Mouse (Mus musculus): Measurements from ENCODE around the gene Ly86. TPM values are rescaled to one million over a fixed set of nuclear protein-coding genes. Genes with fewer than 3 reads are reported as not detected.

Gene Ly86
- not detected for polyA plus RNA-seq (2021)

DNA sequence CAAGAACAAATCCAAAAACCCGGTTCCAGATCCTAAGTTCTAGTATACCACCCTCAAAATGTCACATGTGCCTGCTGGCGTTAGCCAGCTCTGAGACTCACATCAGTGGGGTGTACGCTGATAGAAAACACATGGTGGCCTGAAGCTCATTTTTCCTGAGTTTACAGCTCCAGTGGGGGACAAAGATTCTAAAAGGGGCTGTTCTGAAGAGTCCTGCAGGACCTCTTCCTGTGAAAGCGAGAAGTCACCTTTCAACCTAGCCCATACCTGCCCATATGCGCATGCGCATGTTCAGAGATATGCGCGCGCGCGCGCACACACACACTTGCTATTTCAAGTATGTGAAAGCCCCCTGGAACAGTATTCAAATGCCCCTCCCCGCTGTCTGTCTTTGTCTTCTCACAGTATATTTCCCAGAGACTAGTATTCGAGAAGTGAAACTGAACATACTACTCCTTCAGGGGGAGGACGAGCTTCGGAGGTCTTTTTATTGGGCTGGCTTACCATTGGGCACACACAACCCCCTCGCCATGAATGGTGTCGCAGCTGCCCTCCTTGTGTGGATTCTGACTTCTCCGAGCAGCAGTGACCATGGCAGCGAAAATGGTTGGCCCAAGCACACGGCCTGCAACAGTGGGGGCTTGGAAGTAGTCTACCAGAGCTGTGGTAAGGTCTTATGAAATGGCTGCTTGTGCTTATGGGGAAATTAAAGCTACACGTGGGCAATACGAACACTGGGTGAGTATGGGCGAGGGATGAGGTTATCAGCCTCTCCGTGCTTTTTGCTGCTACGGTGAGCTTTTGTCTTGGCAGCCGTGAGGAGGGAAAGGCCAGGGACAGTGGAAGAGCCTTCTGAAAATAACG, at the start of gene Ly86:
Gene Ly86, plus strand, starts transcription at position 300 of the 864 bp plus-strand sequence.
- DNase-seq (ENCODE audit: low read depth, low spot score) (no peak), ATAC-seq (no peak)
- in situ Hi-C loops (cut with MboI; ENCODE audit: low pct_unique_long_range_greater_than_20kb) = no loop called here
- H3K27me3 ChIP-seq = peaks cover 5% of the 10 kb centered on the region
- POLR2A ChIA-PET = no interaction called here
- CTCF ChIA-PET = no interaction called here
- TF ChIP-seq CTCF (IDR thresholded peaks at IDR 0.05) = no peak

DNA sequence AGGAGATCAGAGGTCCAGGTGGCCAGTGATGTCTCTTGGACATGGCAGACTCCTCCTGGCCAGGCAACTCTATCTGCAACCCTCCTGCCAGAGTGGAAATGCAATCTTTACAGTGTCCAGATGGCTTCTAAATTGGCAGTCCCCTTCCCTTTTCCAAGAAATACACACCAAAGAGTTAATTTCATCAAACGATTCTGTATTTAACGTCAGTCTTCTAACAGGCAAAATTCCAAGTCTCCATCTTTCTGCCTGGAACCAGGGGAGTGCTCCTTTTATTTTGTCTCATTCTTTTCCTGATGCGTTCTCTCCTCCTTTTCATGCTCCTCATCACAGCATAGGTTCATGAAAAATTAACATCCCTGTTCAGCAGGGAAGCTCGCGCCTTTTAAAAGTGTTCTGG, 47.1 kb upstream of the Ly86 start:
- ChIA-PET CTCF (no interaction called here), POLR2A (no interaction called here)
- ATAC-seq (no peak), DNase-seq (ENCODE audit: low read depth, low spot score) (no peak)
- TF ChIP-seq CTCF (IDR thresholded peaks at IDR 0.05) = no peak
- in situ Hi-C loops (cut with MboI; ENCODE audit: low pct_unique_long_range_greater_than_20kb) = no loop called here
- no peaks in the 10 kb centered on the region for H3K27me3 ChIP-seq

DNA sequence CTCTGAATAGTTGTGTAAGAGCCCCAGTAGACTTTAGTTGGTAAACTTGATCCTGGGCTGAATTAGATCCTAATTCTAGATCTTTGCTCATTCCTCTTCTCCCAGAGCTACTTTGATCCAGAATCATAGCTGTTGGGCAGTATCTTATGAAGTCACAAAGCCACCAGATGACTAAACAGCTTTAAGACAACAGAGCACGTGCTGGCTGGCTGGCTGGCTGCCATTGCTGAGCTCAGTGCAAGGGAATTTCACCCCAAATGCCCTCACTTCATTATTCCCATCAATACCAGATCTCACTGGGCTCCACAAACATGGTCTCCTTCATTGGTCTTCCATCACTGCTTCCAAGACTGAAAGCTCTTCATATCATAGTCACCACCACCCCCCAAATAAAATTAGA, 46.2 kb upstream of the Ly86 start:
- TF ChIP-seq CTCF (IDR thresholded peaks at IDR 0.05) = no peak
- ChIA-PET POLR2A (no interaction called here), CTCF (interaction anchor here (0.9 to 1.1 kb wide), 2 partner anchors 13 to 18 kb away, joined by 3 to 4 read pairs; no protein-coding TSS in a partner anchor)
- in situ Hi-C loops (cut with MboI; ENCODE audit: low pct_unique_long_range_greater_than_20kb) = no loop called here
- no peaks in the 10 kb centered on the region for H3K27me3 ChIP-seq
- no peak for DNase-seq (ENCODE audit: low read depth, low spot score)
- ATAC-seq = no peak

DNA sequence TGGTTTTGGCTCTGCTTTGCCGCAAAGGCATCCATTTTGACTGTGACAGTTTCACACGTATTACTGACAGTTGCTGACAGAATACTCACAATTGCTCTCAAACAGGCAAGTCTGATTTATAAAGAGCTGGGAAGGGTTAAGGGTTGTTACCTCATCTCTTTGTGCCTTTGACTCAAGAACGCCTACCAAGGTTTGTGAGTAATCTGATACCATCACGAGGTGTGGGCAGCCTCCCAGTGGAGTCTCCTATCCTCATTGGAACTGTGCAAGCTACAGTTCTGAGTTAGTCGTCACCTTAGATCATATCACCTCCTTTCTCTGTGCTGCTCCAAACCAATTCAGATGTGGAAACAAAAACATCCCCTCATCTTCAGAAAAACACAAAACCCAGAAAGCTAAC, 42.1 kb upstream of the Ly86 start:
- peaks cover 19% of the 10 kb centered on the region for H3K27me3 ChIP-seq
- DNase-seq (ENCODE audit: low read depth, low spot score) (no peak), ATAC-seq (no peak)
- no peak for TF ChIP-seq CTCF (IDR thresholded peaks at IDR 0.05)
- ChIA-PET CTCF (interaction anchor here (1.2 kb wide), 1 partner anchor 353 kb away, joined by 3 read pairs; no protein-coding TSS in a partner anchor), POLR2A (no interaction called here)
- in situ Hi-C loops (cut with MboI; ENCODE audit: low pct_unique_long_range_greater_than_20kb) = no loop called here

DNA sequence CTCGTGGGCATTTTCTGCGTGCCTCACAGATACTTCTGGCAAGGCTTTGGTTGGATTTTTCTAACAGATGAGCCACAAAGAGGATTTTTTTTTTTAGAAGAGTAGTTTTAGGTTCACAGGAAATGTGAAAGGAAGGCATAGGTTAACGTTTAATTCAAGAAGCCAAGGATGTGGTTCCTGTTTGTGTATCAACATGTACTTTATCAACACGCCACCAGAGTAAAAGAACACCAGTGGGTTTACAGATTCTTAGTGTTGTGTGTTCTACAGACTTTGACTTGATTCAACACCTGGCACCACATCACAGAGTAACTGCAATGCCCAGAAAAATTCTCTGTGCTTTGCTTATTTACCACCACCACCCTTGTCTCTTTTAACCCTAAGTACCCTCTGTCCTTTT, 37.0 kb upstream of the Ly86 start:
- ATAC-seq = no peak

DNA sequence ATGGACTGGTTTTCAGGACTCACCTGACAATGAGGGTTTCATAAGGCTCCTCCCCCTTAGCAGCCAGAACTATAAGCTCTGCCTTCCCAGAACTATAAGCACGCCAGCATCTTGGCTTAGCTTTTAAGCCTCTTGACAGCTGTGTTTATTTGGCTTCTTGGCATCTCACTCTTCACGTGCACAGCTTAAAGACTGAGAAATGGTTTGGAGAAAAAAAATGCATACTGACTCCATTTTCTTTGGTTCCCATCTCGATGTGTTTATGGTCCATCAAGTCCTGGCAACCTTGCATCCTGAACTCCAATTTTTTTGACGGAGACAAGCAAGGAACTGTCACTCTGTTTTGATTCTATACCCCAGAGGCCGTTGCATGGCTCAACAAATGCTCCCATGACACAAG, 35.7 kb upstream of the Ly86 start:
- no peak for ATAC-seq
- H3K27me3 ChIP-seq = peaks cover 33% of the 10 kb centered on the region
- CTCF ChIA-PET = interaction anchor here (1.2 to 1.3 kb wide), 2 partner anchors 1027 to 1289 kb away, joined by 3 to 5 read pairs; no protein-coding TSS in a partner anchor
- no peak for DNase-seq (ENCODE audit: low read depth, low spot score)
- POLR2A ChIA-PET = no interaction called here
- in situ Hi-C loops (cut with MboI; ENCODE audit: low pct_unique_long_range_greater_than_20kb) = no loop called here
- TF ChIP-seq CTCF (IDR thresholded peaks at IDR 0.05) = no peak

More for the DNA sequence above, 37.0 kb upstream of the Ly86 start:
- POLR2A ChIA-PET = no interaction called here
- no peak for TF ChIP-seq CTCF (IDR thresholded peaks at IDR 0.05)
- peaks cover 28% of the 10 kb centered on the region for H3K27me3 ChIP-seq
- no peak for DNase-seq (ENCODE audit: low read depth, low spot score)
- in situ Hi-C loops (cut with MboI; ENCODE audit: low pct_unique_long_range_greater_than_20kb) = no loop called here
- CTCF ChIA-PET = no interaction called here

DNA sequence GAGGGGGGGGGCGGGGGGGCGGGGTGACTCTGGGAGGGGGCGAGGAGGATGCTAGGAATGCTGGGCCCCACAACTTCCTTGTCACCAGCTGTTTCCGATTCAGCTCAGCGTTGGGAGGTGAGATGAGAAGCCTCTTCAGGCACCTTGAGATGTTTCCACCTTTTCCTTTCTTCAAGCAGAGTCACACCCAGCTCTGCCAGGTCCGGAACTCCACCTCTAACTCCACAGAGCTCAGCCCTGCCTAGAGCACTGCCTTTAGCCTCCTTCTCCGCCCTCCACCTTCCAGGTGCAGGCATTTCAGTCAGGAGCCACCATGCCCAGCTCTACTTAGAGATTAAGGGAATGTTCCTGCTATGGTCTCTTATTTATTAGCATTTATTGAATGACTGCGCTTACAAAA, 34.7 kb upstream of the Ly86 start:
- ChIA-PET CTCF (interaction anchor here (1.3 kb wide), 1 partner anchor 1290 kb away, joined by 3 read pairs; no protein-coding TSS in a partner anchor), POLR2A (no interaction called here)
- DNase-seq (ENCODE audit: low read depth, low spot score) = no peak
- no peak for ATAC-seq
- H3K27me3 ChIP-seq = peaks cover 29% of the 10 kb centered on the region
- TF ChIP-seq CTCF (IDR thresholded peaks at IDR 0.05) = no peak
- in situ Hi-C loops (cut with MboI; ENCODE audit: low pct_unique_long_range_greater_than_20kb) = loop anchor here (5.0 to 10.0 kb wide), 3 partner anchors 526 to 1288 kb away; no protein-coding TSS in a partner anchor

DNA sequence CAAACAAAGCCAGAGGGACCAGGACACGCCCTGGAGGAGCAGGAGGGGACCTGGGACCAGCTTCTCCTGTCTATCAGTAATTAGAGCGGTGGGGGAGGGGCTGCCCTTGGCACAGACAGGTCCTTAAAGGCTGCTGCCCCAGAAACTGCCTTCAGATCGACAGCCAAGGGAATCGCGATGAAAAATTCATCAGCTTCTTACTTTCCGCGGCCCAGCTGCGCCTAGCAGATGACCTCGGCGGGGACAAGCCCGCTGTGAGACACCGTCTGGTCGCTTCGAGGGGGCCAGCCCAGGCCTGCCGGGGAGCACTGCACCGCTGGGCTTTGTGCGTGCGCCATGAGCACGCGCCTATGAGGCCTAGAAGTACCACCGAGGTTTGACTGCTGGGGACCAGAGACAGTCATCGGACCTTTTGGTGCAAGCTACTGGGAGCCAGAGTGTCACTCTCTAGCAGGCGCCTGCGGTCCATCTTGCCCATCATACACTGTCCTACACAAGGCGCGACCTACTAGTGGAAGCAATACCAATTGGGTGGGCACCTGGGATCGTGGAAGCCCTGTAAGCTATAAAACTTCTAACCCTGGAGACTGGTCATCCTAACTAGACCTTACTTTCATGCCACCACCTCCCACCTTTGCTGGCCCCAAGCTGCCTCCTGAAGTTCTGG, 33.3 kb upstream of the Ly86 start:
- DNase-seq (ENCODE audit: low read depth, low spot score) (no peak), ATAC-seq (no peak)
- CTCF ChIA-PET = interaction anchor here (1.4 kb wide), 1 partner anchor 13 kb away, joined by 4 read pairs; no protein-coding TSS in a partner anchor
- no peak for TF ChIP-seq CTCF (IDR thresholded peaks at IDR 0.05)
- POLR2A ChIA-PET = interaction anchor here (0.6 to 0.8 kb wide), 2 partner anchors 427 to 1343 kb away, joined by 3 read pairs; no protein-coding TSS in a partner anchor
- in situ Hi-C loops (cut with MboI; ENCODE audit: low pct_unique_long_range_greater_than_20kb) = loop anchor here (5.0 to 10.0 kb wide), 3 partner anchors 527 to 1289 kb away; no protein-coding TSS in a partner anchor
- H3K27me3 ChIP-seq = peaks cover 35% of the 10 kb centered on the region

DNA sequence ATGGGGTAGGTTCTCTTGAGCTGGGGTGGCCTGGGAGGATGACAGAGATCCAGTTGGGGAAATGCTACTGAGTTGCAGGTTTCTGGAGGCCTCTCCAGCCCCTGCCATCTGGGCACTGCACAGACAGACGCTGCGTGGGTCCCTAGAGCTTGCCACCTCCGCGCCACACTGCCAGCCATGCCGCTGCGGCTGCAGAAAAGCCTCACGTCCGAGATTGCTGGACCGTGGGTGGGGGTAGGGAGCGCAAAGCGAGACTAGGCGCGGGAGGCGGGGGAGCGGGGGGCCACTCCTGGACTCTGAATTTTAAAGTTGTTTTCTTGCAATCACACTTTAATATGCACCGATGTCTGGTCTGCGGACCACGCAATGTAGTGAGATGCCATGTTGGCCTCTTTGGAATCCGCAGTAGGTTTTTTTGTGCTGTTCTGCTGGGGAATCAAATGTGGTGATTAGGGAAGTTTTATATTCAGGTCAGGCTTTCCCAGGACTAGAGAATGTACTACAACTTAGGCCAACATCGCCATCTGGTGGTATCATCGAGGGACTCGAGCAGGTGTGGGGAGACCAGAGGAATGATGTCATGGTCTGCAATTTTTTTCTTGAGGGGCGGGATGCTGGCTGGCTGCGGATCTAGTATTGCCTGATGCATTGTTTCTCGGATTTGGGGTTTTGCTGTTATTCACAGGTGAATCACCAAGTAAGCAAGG, 32.6 kb upstream of the Ly86 start:
- peaks cover 30% of the 10 kb centered on the region for H3K27me3 ChIP-seq
- ChIA-PET CTCF (interaction anchor here (1.4 kb wide), 1 partner anchor 13 kb away, joined by 4 read pairs; no protein-coding TSS in a partner anchor), POLR2A (interaction anchor here (0.8 kb wide), 1 partner anchor 1344 kb away, joined by 3 read pairs; no protein-coding TSS in a partner anchor)
- in situ Hi-C loops (cut with MboI; ENCODE audit: low pct_unique_long_range_greater_than_20kb) = loop anchor here (5.0 to 10.0 kb wide), 3 partner anchors 528 to 1290 kb away; no protein-coding TSS in a partner anchor
- peak; percentile 89 for TF ChIP-seq CTCF (IDR thresholded peaks at IDR 0.05)
- ATAC-seq (peak; percentile 87), DNase-seq (ENCODE audit: low read depth, low spot score) (peak; percentile 59)

DNA sequence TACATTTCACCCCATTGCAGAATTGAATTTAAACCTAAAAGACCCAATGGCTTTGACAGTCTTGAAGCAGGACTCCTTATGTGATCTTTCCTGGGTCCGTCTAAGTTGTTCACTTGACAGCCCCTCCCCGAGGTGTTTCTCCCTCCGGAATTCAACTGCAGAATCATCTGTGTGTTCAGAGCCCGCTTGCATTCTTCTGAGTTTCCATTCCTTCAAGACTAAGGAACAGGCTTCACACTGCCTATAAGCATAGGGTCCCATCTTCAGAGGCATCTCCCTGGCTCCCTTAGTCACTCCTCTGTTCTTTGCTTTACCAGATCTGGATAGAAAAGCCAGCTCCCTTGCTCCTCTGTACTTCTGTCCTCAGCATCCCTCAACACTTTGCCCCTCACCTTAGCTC, 32.1 kb upstream of the Ly86 start:
- in situ Hi-C loops (cut with MboI; ENCODE audit: low pct_unique_long_range_greater_than_20kb) = loop anchor here (5.0 to 10.0 kb wide), 3 partner anchors 528 to 1291 kb away; no protein-coding TSS in a partner anchor
- ChIA-PET CTCF (no interaction called here), POLR2A (no interaction called here)
- no peak for TF ChIP-seq CTCF (IDR thresholded peaks at IDR 0.05)
- ATAC-seq (no peak), DNase-seq (ENCODE audit: low read depth, low spot score) (no peak)
- H3K27me3 ChIP-seq = peaks cover 34% of the 10 kb centered on the region

All from Patski (cell line).